Mouse (Mus musculus): ENCODE results near the gene Bbc3. TPM values are rescaled to one million over a fixed set of nuclear protein-coding genes. Genes with fewer than 3 reads are reported as not detected.

The Bbc3 gene
- total and polyA plus RNA-seq, 3 experiments, result 2.9 to 9.3 TPM; not detected in 1

- TF ChIP-seq UBTF (IDR thresholded peaks at IDR 0.05; ENCODE audit: borderline replicate concordance, insufficient read depth, low read depth, low read length), result no peak
- TF ChIP-seq ETS1 (IDR thresholded peaks at IDR 0.05; ENCODE audit: low read depth, low read length), result no peak
- TF ChIP-seq POLR2AphosphoS2 (IDR thresholded peaks at IDR 0.05; ENCODE audit: low read length), result peak; percentile 19
- no peak for TF ChIP-seq ZNF384 (IDR thresholded peaks at IDR 0.05; ENCODE audit: low read depth, low read length)
- no peak for TF ChIP-seq MEF2A (IDR thresholded peaks at IDR 0.05; ENCODE audit: extremely low read depth, insufficient replicate concordance, low read depth, low read length, poor library complexity, severe bottlenecking)
- peak in 1 of 2 experiments; percentile 84; a peak in 2 of 4 replicates for TF ChIP-seq POLR2A (IDR thresholded peaks at IDR 0.05; ENCODE audit: control insufficient read depth in 1 of 2, insufficient read depth in 1 of 2, low read depth in 1 of 2, low read length in 2 of 2, poor library complexity in 1 of 2)
- no peak for TF ChIP-seq USF2 (IDR thresholded peaks at IDR 0.05; ENCODE audit: borderline replicate concordance in 1 of 2, insufficient read depth in 1 of 2, low read depth in 1 of 2, low read length in 2 of 2)
- no peak for TF ChIP-seq ELF1 (IDR thresholded peaks at IDR 0.05; ENCODE audit: low read depth, low read length)
- peak; percentile 87 for TF ChIP-seq TBP (IDR thresholded peaks at IDR 0.05; ENCODE audit: low read depth, low read length)
- no peak for TF ChIP-seq MAFK (IDR thresholded peaks at IDR 0.05; ENCODE audit: borderline replicate concordance, low read depth, low read length)
- TF ChIP-seq RCOR1 (IDR thresholded peaks at IDR 0.05; ENCODE audit: low read depth, low read length), result no peak
- no peak for TF ChIP-seq NRF1 (IDR thresholded peaks at IDR 0.05; ENCODE audit: insufficient read depth, low read depth, low read length, poor library complexity, severe bottlenecking)
- no peak for TF ChIP-seq CTCF (IDR thresholded peaks at IDR 0.05 in 2 of 3, conservative IDR thresholded peaks at IDR 0.05 in 1 of 3; ENCODE audit: control insufficient read depth in 1 of 3, insufficient read depth in 1 of 3, low read depth in 2 of 3, low read length in 3 of 3, poor library complexity in 1 of 3, severe bottlenecking in 1 of 3)
- no peak for TF ChIP-seq MYB (IDR thresholded peaks at IDR 0.05; ENCODE audit: low read depth, low read length)
- no peak for TF ChIP-seq ZKSCAN1 (IDR thresholded peaks at IDR 0.05; ENCODE audit: low read depth, low read length)
- TF ChIP-seq USF1 (IDR thresholded peaks at IDR 0.05; ENCODE audit: low read depth, low read length), result no peak
- peak; percentile 37; the same call in 1 of the 2 replicates for TF ChIP-seq MAZ (IDR thresholded peaks at IDR 0.05; ENCODE audit: low read depth, low read length)
- no peak for TF ChIP-seq TAL1 (IDR thresholded peaks at IDR 0.05; ENCODE audit: low read length)
Observed at GRCm38 (mm10) chr7:16273766-16274140, 34.4 kb upstream of the Bbc3 start (continued).

GRCm38 (mm10) chr7:16274922-16275890 is 33.0 kb upstream of the Bbc3 start:
- no peaks in the 10 kb centered on the region for H3K9me3 ChIP-seq (replicated peaks; ENCODE audit: insufficient read depth, low read length)
- DNase-seq (ENCODE audit: low read depth, low spot score), result peak; percentile 92
- H3K27me3 ChIP-seq (ENCODE audit: control insufficient read depth in 1 of 2, insufficient read depth in 2 of 2, low read length in 2 of 2), result no peaks in the 10 kb centered on the region
- peak overlapping the region; percentile 97 for H3K9ac ChIP-seq (ENCODE audit: control insufficient read depth, low read depth, low read length, poor library complexity, severe bottlenecking)
- H3K79me2 ChIP-seq (ENCODE audit: control insufficient read depth, insufficient read depth, low read length, poor library complexity), result peaks cover 35% of the 10 kb centered on the region
- peaks cover 0 to 13% of the 10 kb centered on the region in 2 experiments; a peak in 2 of 4 replicates for H3K36me3 ChIP-seq (ENCODE audit: control insufficient read depth in 1 of 2, insufficient read depth in 2 of 2, low read length in 2 of 2)
- peaks cover 3 to 23% of the 10 kb centered on the region in 2 experiments; a peak in 3 of 4 replicates for H3K4me1 ChIP-seq (ENCODE audit: control insufficient read depth in 1 of 2, insufficient read depth in 2 of 2, low read length in 2 of 2)
- peak overlapping the region; percentile 81 to 88 for H3K4me3 ChIP-seq (ENCODE audit: control insufficient read depth in 1 of 2, insufficient read depth in 1 of 2, low read depth in 2 of 2, low read length in 2 of 2)
- peak overlapping the region; percentile 99 for H3K27ac ChIP-seq (ENCODE audit: control insufficient read depth, low read depth, low read length)
- TF ChIP-seq POLR2A (IDR thresholded peaks at IDR 0.05; ENCODE audit: control insufficient read depth in 1 of 2, insufficient read depth in 1 of 2, low read depth in 1 of 2, low read length in 2 of 2, poor library complexity in 1 of 2), result peak; percentile 45 to 53; a peak in 3 of 4 replicates
- TF ChIP-seq POLR2AphosphoS2 (IDR thresholded peaks at IDR 0.05; ENCODE audit: low read length), result no peak
- no peak for TF ChIP-seq KAT2A (conservative IDR thresholded peaks at IDR 0.05; ENCODE audit: low read depth, low read length)
- TF ChIP-seq MAZ (IDR thresholded peaks at IDR 0.05; ENCODE audit: low read depth, low read length), result peak; percentile 89; the same call in 1 of the 2 replicates
- no peak for TF ChIP-seq CTCF (IDR thresholded peaks at IDR 0.05 in 2 of 3, conservative IDR thresholded peaks at IDR 0.05 in 1 of 3; ENCODE audit: control insufficient read depth in 1 of 3, insufficient read depth in 1 of 3, low read depth in 2 of 3, low read length in 3 of 3, poor library complexity in 1 of 3, severe bottlenecking in 1 of 3)
- TF ChIP-seq MYB (IDR thresholded peaks at IDR 0.05; ENCODE audit: low read depth, low read length), result peak; percentile 93
- no peak for TF ChIP-seq USF2 (IDR thresholded peaks at IDR 0.05; ENCODE audit: borderline replicate concordance in 1 of 2, insufficient read depth in 1 of 2, low read depth in 1 of 2, low read length in 2 of 2)
- peak; percentile 31; the same call in 1 of the 2 replicates for TF ChIP-seq HCFC1 (IDR thresholded peaks at IDR 0.05; ENCODE audit: low read depth, low read length)
- peak; percentile 56; the same call in 1 of the 2 replicates for TF ChIP-seq RCOR1 (IDR thresholded peaks at IDR 0.05; ENCODE audit: low read depth, low read length)
- no peak for TF ChIP-seq MEF2A (IDR thresholded peaks at IDR 0.05; ENCODE audit: extremely low read depth, insufficient replicate concordance, low read depth, low read length, poor library complexity, severe bottlenecking)
- no peak for TF ChIP-seq E2F4 (IDR thresholded peaks at IDR 0.05; ENCODE audit: borderline replicate concordance, low read depth, low read length)
- TF ChIP-seq BHLHE40 (IDR thresholded peaks at IDR 0.05; ENCODE audit: borderline replicate concordance, low read depth, low read length), result peak; percentile 52
- TF ChIP-seq TBP (IDR thresholded peaks at IDR 0.05; ENCODE audit: low read depth, low read length), result peak; percentile 55; the same call in 1 of the 2 replicates
- TF ChIP-seq POLR2AphosphoS5 (IDR thresholded peaks at IDR 0.05; ENCODE audit: borderline replicate concordance, low read depth, low read length), result no peak; the same call in 1 of the 2 replicates
- no peak for TF ChIP-seq SMC3 (IDR thresholded peaks at IDR 0.05; ENCODE audit: low read depth, low read length)
- peak; percentile 41; the same call in 1 of the 2 replicates for TF ChIP-seq NELFE (IDR thresholded peaks at IDR 0.05; ENCODE audit: low read depth, low read length)
- peak; percentile 79 for TF ChIP-seq MXI1 (IDR thresholded peaks at IDR 0.05; ENCODE audit: low read depth, low read length)
- no peak for TF ChIP-seq ZKSCAN1 (IDR thresholded peaks at IDR 0.05; ENCODE audit: low read depth, low read length)
- TF ChIP-seq TCF12 (IDR thresholded peaks at IDR 0.05; ENCODE audit: low read depth, low read length), result peak; percentile 92
- peak; percentile 87 for TF ChIP-seq GATA1 (IDR thresholded peaks at IDR 0.05; ENCODE audit: low read depth, low read length)
